Mouse (Mus musculus) frontal cortex, adult 2 months (tissue): Measurements from ENCODE around the gene Cbx6. TPM values are rescaled to one million over a fixed set of nuclear protein-coding genes. Genes with fewer than 3 reads are reported as not detected.

Experiments used
- DNase-seq, 2 experiments: peaks; one replicate each; pipeline ENCODE4 v3.0.0; 2022; ENCODE audit warnings: low spot score in 1 of 2; ENCODE audit errors: extremely low spot score in 1 of 2
- polyA plus RNA-seq: library from polyadenylated mRNA; depleted of rRNA; stranded (reverse); fragments of >200 nt; gene quantifications from 2 replicates; pipeline ENCODE4 v1.2.3, GENCODE M21; 2012; rRNA removed

Gene Cbx6
- polyA plus RNA-seq, 1 experiment = 263 TPM

GRCm38 (mm10) chr15:79774117-79775027 lies 60.1 kb downstream of the Cbx6 start:
- peak; percentile 98 to 99 for DNase-seq

Other genes starting within 250 kb of the Cbx6 start
- 2.3 and 3.4 TPM in 2 replicates for gene Dmc1, start 229.6 kb downstream of the Cbx6 start, polyA plus RNA-seq
- gene Fam227a, start 175.7 kb downstream of the Cbx6 start, polyA plus RNA-seq = 15.8 and 19.0 TPM in 2 replicates
- gene Cby1, start 175.5 kb downstream of the Cbx6 start, polyA plus RNA-seq = 39.3 and 45.0 TPM in 2 replicates
- gene Tomm22, start 163.8 kb downstream of the Cbx6 start, polyA plus RNA-seq = 92.3 and 97.1 TPM in 2 replicates
- 53.0 and 53.8 TPM in 2 replicates for gene Josd1, start 146.8 kb downstream of the Cbx6 start, polyA plus RNA-seq
- gene Gtpbp1, start 143.8 kb downstream of the Cbx6 start, polyA plus RNA-seq = 45.0 and 46.6 TPM in 2 replicates
- gene Sun2, start 92.2 kb downstream of the Cbx6 start, polyA plus RNA-seq = 28.1 and 30.4 TPM in 2 replicates
- gene Dnal4, start 56.8 kb downstream of the Cbx6 start, polyA plus RNA-seq = 84.6 and 85.4 TPM in 2 replicates
- gene Nptxr, start 29.9 kb downstream of the Cbx6 start, polyA plus RNA-seq = 293 and 296 TPM in 2 replicates
- 2.9 and 4.8 TPM in 2 replicates for gene Npcd, start 451 bp downstream of the Cbx6 start, polyA plus RNA-seq
- gene Apobec3, start 57.0 kb upstream of the Cbx6 start, polyA plus RNA-seq = 7.1 and 7.4 TPM in 2 replicates
- 58.6 TPM in 2 replicates for gene Cbx7, start 136.4 kb upstream of the Cbx6 start, polyA plus RNA-seq
- 30.7 and 32.4 TPM in 2 replicates for gene Pdgfb, start 180.3 kb upstream of the Cbx6 start, polyA plus RNA-seq